Mouse (Mus musculus): ENCODE measurements around the gene Ggps1. TPM values are rescaled to one million over a fixed set of nuclear protein-coding genes. Genes with fewer than 3 reads are reported as not detected.

The Ggps1 gene
- polyA plus RNA-seq, 2 experiments = 35.9 to 48.2 TPM

DNA sequence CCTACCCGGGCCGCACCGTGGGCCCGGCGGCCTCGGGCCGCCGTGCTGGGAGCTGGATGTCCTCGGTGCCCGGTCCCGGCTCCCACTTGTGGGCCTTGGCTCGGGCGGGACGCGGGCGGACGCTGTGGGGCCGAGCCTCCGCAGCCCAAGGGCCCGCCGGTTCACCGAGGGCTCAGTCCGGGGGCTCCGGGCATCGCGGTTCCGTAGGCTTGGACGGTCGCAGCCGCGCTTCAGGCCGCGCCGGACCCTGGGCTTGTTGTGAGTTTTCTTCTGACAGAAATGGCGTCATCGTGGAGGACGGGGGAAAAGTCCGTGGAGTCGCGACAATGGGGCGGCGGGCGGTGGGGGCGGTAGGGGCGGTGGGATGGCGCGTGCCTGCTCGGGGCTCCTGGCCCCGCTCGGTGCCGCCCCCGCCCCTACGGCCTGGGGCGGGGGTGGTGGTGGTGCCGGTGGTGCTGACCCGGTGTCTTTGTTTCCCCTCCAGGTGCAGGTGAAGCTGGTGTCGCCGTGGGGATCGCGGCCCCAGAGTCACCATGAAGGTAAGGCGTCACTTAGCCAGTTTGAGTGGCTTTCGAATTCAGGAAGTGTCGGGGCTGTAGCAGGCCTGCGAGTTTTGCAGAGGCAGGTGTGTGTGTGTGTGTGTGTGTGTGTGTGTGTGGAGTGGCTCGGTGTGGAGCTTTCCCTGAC, 1.2 kb upstream of the Ggps1 start:
- DNase-seq (ENCODE audit: low spot score) = no peak

GRCm38 (mm10) chr13:14063942-14064271, 619 bp upstream of the Ggps1 start:
- DNase-seq (ENCODE audit: low spot score) = no peak
- 0% methylated on average over 20 of the region's 31 CpGs for WGBS
- Histone ChIP-seq H3K4me2 (replicated peaks; ENCODE audit: low read depth, low read length, severe bottlenecking) (peak overlapping the region; percentile 65), H3K36me3 (ENCODE audit: control insufficient read depth, insufficient read depth, low read length) (peaks cover 8% of the 10 kb centered on the region; the same call in 1 of the 2 replicates), H3K4me3 (replicated peaks; ENCODE audit: low read length) (peak overlapping the region; percentile 99), H3K4me1 (ENCODE audit: control insufficient read depth, insufficient read depth, low read length) (peaks cover 15% of the 10 kb centered on the region), H3K27ac (replicated peaks; ENCODE audit: low read depth, low read length) (peak overlapping the region; percentile 98), H3K27me3 (ENCODE audit: control insufficient read depth, insufficient read depth, low read length) (no peaks in the 10 kb centered on the region), H3K9me3 (ENCODE audit: control insufficient read depth, low read length) (no peaks in the 10 kb centered on the region), H3K9ac (ENCODE audit: low read depth, low read length, severe bottlenecking) (peak overlapping the region; percentile 98)
- TF ChIP-seq POLR2A (IDR thresholded peaks at IDR 0.05; ENCODE audit: borderline replicate concordance, extremely low read depth, insufficient read depth, insufficient read length) = no peak
- peak; percentile 41 for ATAC-seq (ENCODE audit: low FRiP score, low read depth)

More for the DNA sequence above, 1.2 kb upstream of the Ggps1 start:
- WGBS = 0% methylated on average over 45 of the region's 65 CpGs
- ATAC-seq (ENCODE audit: low FRiP score, low read depth) = no peak
- Histone ChIP-seq H3K4me3 (replicated peaks; ENCODE audit: low read length) (peak overlapping the region; percentile 99), H3K27ac (replicated peaks; ENCODE audit: low read depth, low read length) (peak overlapping the region; percentile 98), H3K36me3 (ENCODE audit: control insufficient read depth, insufficient read depth, low read length) (peaks cover 7% of the 10 kb centered on the region; the same call in 1 of the 2 replicates), H3K9ac (ENCODE audit: low read depth, low read length, severe bottlenecking) (peak overlapping the region; percentile 98), H3K9me3 (ENCODE audit: control insufficient read depth, low read length) (no peaks in the 10 kb centered on the region), H3K4me2 (replicated peaks; ENCODE audit: low read depth, low read length, severe bottlenecking) (peak overlapping the region; percentile 65), H3K27me3 (ENCODE audit: control insufficient read depth, insufficient read depth, low read length) (no peaks in the 10 kb centered on the region), H3K4me1 (ENCODE audit: control insufficient read depth, insufficient read depth, low read length) (peaks cover 15% of the 10 kb centered on the region)
- no peak for TF ChIP-seq POLR2A (IDR thresholded peaks at IDR 0.05; ENCODE audit: borderline replicate concordance, extremely low read depth, insufficient read depth, insufficient read length)

GRCm38 (mm10) chr13:14062209-14063012, 877 bp downstream of the Ggps1 start:
- DNase-seq (ENCODE audit: low spot score) (no peak), ATAC-seq (ENCODE audit: low FRiP score, low read depth) (no peak)
- TF ChIP-seq POLR2A (IDR thresholded peaks at IDR 0.05; ENCODE audit: borderline replicate concordance, extremely low read depth, insufficient read depth, insufficient read length) = no peak
- Histone ChIP-seq H3K27ac (replicated peaks; ENCODE audit: low read depth, low read length) (peak overlapping the region; percentile 92), H3K27me3 (ENCODE audit: control insufficient read depth, insufficient read depth, low read length) (no peaks in the 10 kb centered on the region), H3K4me1 (ENCODE audit: control insufficient read depth, insufficient read depth, low read length) (peaks cover 12% of the 10 kb centered on the region), H3K9me3 (ENCODE audit: control insufficient read depth, low read length) (no peaks in the 10 kb centered on the region), H3K4me3 (replicated peaks; ENCODE audit: low read length) (peak overlapping the region; percentile 99), H3K9ac (ENCODE audit: low read depth, low read length, severe bottlenecking) (peak overlapping the region; percentile 73), H3K4me2 (replicated peaks; ENCODE audit: low read depth, low read length, severe bottlenecking) (peak overlapping the region; percentile 69), H3K36me3 (ENCODE audit: control insufficient read depth, insufficient read depth, low read length) (peaks cover 5% of the 10 kb centered on the region; the same call in 1 of the 2 replicates)
- WGBS = 5% methylated on average over 11 of the region's 11 CpGs

DNA sequence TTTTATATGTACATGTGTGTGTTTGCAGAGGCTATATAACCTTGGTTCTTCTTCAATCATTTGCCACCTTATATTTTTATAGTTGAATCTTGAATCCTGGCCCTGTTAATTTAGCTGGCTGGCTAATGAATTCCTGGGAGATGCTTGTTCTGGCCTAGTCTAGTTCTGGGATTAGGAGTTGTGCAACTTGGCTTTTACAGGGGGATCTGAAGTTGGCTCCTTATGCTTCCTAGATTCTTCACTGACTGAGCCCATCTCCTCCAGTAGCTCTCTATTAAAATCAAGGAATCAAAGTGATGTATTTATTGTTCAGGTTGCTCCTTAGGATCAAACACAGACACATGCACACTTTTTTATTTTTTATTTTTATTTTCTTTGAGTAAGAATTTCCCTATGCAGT, 3.7 kb downstream of the Ggps1 start:
- DNase-seq (ENCODE audit: low spot score) (no peak), ATAC-seq (ENCODE audit: low FRiP score, low read depth) (no peak)
- H3K36me3 ChIP-seq (ENCODE audit: control insufficient read depth, insufficient read depth, low read length) = peaks cover 28% of the 10 kb centered on the region
- TF ChIP-seq POLR2A (IDR thresholded peaks at IDR 0.05; ENCODE audit: borderline replicate concordance, extremely low read depth, insufficient read depth, insufficient read length) = no peak
- H3K4me3 ChIP-seq (replicated peaks; ENCODE audit: low read length) = no peak overlapping the region
- peaks cover 6% of the 10 kb centered on the region for H3K4me1 ChIP-seq (ENCODE audit: control insufficient read depth, insufficient read depth, low read length)
- no peak overlapping the region for H3K9ac ChIP-seq (ENCODE audit: low read depth, low read length, severe bottlenecking)
- H3K9me3 ChIP-seq (ENCODE audit: control insufficient read depth, low read length) = no peaks in the 10 kb centered on the region
- no peak overlapping the region for H3K4me2 ChIP-seq (replicated peaks; ENCODE audit: low read depth, low read length, severe bottlenecking)
- H3K27me3 ChIP-seq (ENCODE audit: control insufficient read depth, insufficient read depth, low read length) = no peaks in the 10 kb centered on the region
- no peak overlapping the region for H3K27ac ChIP-seq (replicated peaks; ENCODE audit: low read depth, low read length)

GRCm38 (mm10) chr13:14056801-14057200, 6.5 kb downstream of the Ggps1 start:
- Histone ChIP-seq H3K27ac (replicated peaks; ENCODE audit: low read depth, low read length) (no peak overlapping the region), H3K36me3 (ENCODE audit: control insufficient read depth, insufficient read depth, low read length) (peaks cover 46% of the 10 kb centered on the region), H3K9me3 (ENCODE audit: control insufficient read depth, low read length) (no peaks in the 10 kb centered on the region), H3K4me2 (replicated peaks; ENCODE audit: low read depth, low read length, severe bottlenecking) (no peak overlapping the region), H3K9ac (ENCODE audit: low read depth, low read length, severe bottlenecking) (no peak overlapping the region), H3K27me3 (ENCODE audit: control insufficient read depth, insufficient read depth, low read length) (no peaks in the 10 kb centered on the region), H3K4me1 (ENCODE audit: control insufficient read depth, insufficient read depth, low read length) (no peaks in the 10 kb centered on the region), H3K4me3 (replicated peaks; ENCODE audit: low read length) (no peak overlapping the region)
- DNase-seq (ENCODE audit: low spot score) (no peak), ATAC-seq (ENCODE audit: low FRiP score, low read depth) (no peak)
- 95% methylated on average over 3 of the region's 3 CpGs for WGBS
- no peak for TF ChIP-seq POLR2A (IDR thresholded peaks at IDR 0.05; ENCODE audit: borderline replicate concordance, extremely low read depth, insufficient read depth, insufficient read length)
